Mouse (Mus musculus) stomach, embryonic 14.5 days (tissue): ENCODE results near the gene Syne3. TPM values are rescaled to one million over a fixed set of nuclear protein-coding genes. Genes with fewer than 3 reads are reported as not detected.

Experiments
- ATAC-seq: fragments of 200-750 bp; cut with Nextera tagmentation; 2 replicates; pipeline ENCODE4 v1.8.0; 2017; ENCODE audit warnings: low read depth, moderate TSS enrichment; ENCODE audit not compliant: insufficient number of reproducible peaks, insufficient read depth, low FRiP score
- H3K27ac ChIP-seq: fragments of 300-500 bp; sonication (generic); 2 replicates; pipeline ENCODE4 v1.5.1; 2014; ENCODE audit warnings: mild to moderate bottlenecking, low read length, moderate library complexity, mixed read lengths
- H3K27me3 ChIP-seq: fragments of 300-500 bp; sonication (generic); 2 replicates; pipeline ENCODE4 v1.6.1; 2014; ENCODE audit warnings: low read length, control low read depth, mixed read lengths; ENCODE audit not compliant: control insufficient read depth, insufficient read depth
- H3K36me3 ChIP-seq: fragments of 300-500 bp; sonication (generic); 2 replicates; pipeline ENCODE4 v1.6.1; 2014; ENCODE audit warnings: mild to moderate bottlenecking, control low read depth, low read length, moderate library complexity, mixed read lengths; ENCODE audit not compliant: control insufficient read depth, insufficient read depth
- H3K4me1 ChIP-seq: fragments of 300-500 bp; sonication (generic); 2 replicates; pipeline ENCODE4 v1.6.1; 2014; ENCODE audit warnings: low read length, control low read depth, mixed read lengths; ENCODE audit not compliant: control insufficient read depth, insufficient read depth
- H3K4me2 ChIP-seq: fragments of 300-500 bp; sonication (generic); replicated peaks from 2 replicates; pipeline ENCODE4 v1.6.1; 2014; ENCODE audit warnings: low read depth, low read length, control low read depth
- H3K4me3 ChIP-seq: fragments of 300-500 bp; sonication (generic); 2 replicates; pipeline ENCODE4 v1.5.1; 2014; ENCODE audit warnings: low read depth, low read length, control low read depth
- H3K9ac ChIP-seq: fragments of 300-500 bp; sonication (generic); replicated peaks from 2 replicates; pipeline ENCODE4 v1.6.1; 2014; ENCODE audit warnings: low read depth, mild to moderate bottlenecking, control low read depth, low read length, moderate library complexity, mixed read lengths
- H3K9me3 ChIP-seq: fragments of 300-500 bp; sonication (generic); 2 replicates; pipeline ENCODE4 v1.6.1; 2016; ENCODE audit warnings: low read depth, low read length, control low read depth; ENCODE audit not compliant: control insufficient read depth
- WGBS: fragments of 180-500 bp; shearing (Covaris S2); extraction: QIAGEN DNeasy Blood & Tissue Kit; methylation state at CpG from one replicate; pipeline ENCODE4 v1.1.7; 2014; 5-methylcytosine and 5-hydroxymethylcytosine counted together
- polyA plus RNA-seq: library from polyadenylated mRNA; unstranded; fragments of >200 nt; fragmentation: Nextera tagmentation; extraction: Ambion mirVana; gene quantifications from 2 replicates; pipeline ENCODE4 v1.2.1, GENCODE M21; 2014

The Syne3 gene
- polyA plus RNA-seq, 1 experiment from 2014 or later, result 0.59 TPM

DNA sequence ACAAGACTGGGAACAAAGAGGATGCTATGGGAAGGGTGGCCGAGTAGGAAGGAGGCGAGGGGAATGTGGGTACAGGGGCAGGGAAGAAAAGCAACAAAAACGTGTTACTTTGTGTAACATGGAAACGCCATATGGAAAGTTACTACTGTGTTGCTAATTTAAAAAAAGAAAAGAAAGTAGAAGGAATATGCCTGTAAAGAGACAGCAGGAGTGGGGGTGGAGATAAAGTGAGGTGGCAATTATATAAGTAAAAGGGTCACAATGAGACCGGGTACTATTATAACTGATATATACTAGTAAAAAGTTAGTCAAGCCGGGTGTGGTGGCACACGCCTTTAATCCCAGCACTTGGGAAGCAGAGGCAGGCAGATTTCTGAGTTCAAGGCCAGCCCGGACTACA lies 92.8 kb downstream of the Syne3 start:
- Histone ChIP-seq H3K4me3 (no peak overlapping the region), H3K4me1 (no peaks in the 10 kb centered on the region), H3K9me3 (no peaks in the 10 kb centered on the region), H3K4me2 (no peak overlapping the region), H3K36me3 (no peaks in the 10 kb centered on the region), H3K27me3 (no peaks in the 10 kb centered on the region), H3K9ac (no peak overlapping the region), H3K27ac (no peak overlapping the region)
- 87% methylated on average over 8 of the region's 8 CpGs for WGBS
- ATAC-seq, result no peak

DNA sequence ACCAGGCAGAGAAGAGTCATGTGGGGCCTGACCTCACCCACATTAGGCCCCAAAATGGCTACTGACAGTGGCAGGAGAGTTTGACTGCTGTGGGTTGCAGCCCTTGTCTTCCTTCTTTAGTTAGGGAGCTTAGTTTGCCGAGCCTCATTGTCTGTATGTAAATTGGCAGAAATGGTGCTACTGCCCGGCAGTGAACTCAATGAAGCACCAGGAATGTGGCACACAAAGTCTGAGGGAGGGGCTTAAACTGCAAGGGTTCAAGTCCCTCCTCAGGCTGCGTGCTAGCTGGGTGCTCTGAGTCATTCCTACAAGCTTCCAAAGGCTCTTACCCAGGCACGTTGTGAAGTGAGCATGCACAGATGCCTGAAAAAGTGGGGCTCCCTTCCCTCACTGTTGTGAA lies 93.9 kb downstream of the Syne3 start:
- 71% methylated on average over 4 of the region's 4 CpGs for WGBS

DNA sequence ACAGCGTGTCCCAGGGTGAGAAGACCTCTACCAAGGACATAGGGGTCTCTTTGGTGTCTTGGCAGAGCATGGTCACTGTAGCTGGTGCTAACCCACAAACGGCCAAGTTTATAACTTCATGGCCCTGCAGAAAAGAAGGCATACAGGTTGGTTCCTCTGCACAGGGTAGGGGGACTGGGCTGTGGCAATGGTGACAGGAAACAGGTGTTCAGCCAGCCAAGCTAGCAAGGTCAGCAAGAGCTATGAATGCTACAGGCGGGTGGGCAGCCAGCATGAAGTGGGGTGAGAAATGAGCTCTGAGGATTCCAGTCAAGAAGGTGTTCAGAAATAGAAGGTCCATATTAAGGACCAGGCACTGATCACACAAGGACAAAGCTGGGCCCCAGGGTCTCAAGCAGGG lies 96.6 kb downstream of the Syne3 start:
- H3K36me3 ChIP-seq, result no peaks in the 10 kb centered on the region
- no peak for ATAC-seq
- H3K4me1 ChIP-seq, result no peaks in the 10 kb centered on the region
- H3K9ac ChIP-seq, result no peak overlapping the region
- no peaks in the 10 kb centered on the region for H3K27me3 ChIP-seq
- H3K9me3 ChIP-seq, result no peaks in the 10 kb centered on the region
- H3K27ac ChIP-seq, result no peak overlapping the region
- no peak overlapping the region for H3K4me3 ChIP-seq
- H3K4me2 ChIP-seq, result no peak overlapping the region
- WGBS, result 70% methylated on average over 3 of the region's 3 CpGs

More for the DNA sequence above, 93.9 kb downstream of the Syne3 start:
- no peaks in the 10 kb centered on the region for H3K9me3 ChIP-seq
- no peaks in the 10 kb centered on the region for H3K36me3 ChIP-seq
- H3K9ac ChIP-seq, result no peak overlapping the region
- no peak overlapping the region for H3K4me2 ChIP-seq
- no peaks in the 10 kb centered on the region for H3K27me3 ChIP-seq
- ATAC-seq, result no peak
- H3K4me1 ChIP-seq, result no peaks in the 10 kb centered on the region
- no peak overlapping the region for H3K4me3 ChIP-seq
- H3K27ac ChIP-seq, result no peak overlapping the region

- no peak overlapping the region for H3K4me3 ChIP-seq
- H3K4me2 ChIP-seq, result no peak overlapping the region
- no peak for ATAC-seq
- no peaks in the 10 kb centered on the region for H3K4me1 ChIP-seq
- no peaks in the 10 kb centered on the region for H3K9me3 ChIP-seq
- H3K27me3 ChIP-seq, result no peaks in the 10 kb centered on the region
- 46% methylated on average over 10 of the region's 10 CpGs for WGBS
- no peaks in the 10 kb centered on the region for H3K36me3 ChIP-seq
- H3K9ac ChIP-seq, result no peak overlapping the region
- H3K27ac ChIP-seq, result no peak overlapping the region
Measured at GRCm38 (mm10) chr12:104912281-104912933, 97.2 kb downstream of the Syne3 start.

DNA sequence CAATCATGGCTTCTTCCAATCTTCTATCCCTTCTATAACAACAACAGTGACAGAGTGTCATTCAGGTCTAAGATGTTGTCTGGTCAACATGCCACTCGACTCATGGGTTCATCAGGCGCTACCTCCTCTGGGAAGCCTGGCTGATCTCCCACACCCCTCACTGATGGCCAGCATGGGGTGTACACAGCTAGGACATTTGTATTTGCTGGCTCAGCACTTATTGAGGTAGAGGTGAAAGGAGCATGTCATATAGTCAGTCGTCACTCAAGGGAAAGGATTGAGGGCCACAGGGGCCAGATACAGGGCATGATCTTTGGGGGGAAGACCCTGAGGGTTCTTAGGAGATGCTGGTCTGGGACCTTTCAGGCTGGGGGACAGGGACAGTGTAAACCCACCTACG lies 99.9 kb downstream of the Syne3 start:
- no peak overlapping the region for H3K9ac ChIP-seq
- H3K4me1 ChIP-seq, result no peaks in the 10 kb centered on the region
- ATAC-seq, result no peak
- no peaks in the 10 kb centered on the region for H3K27me3 ChIP-seq
- no peaks in the 10 kb centered on the region for H3K36me3 ChIP-seq
- no peak overlapping the region for H3K27ac ChIP-seq
- no peak overlapping the region for H3K4me2 ChIP-seq
- 87% methylated on average over 4 of the region's 4 CpGs for WGBS
- H3K4me3 ChIP-seq, result no peak overlapping the region
- no peaks in the 10 kb centered on the region for H3K9me3 ChIP-seq

- H3K9ac ChIP-seq, result no peak overlapping the region
- H3K27ac ChIP-seq, result no peak overlapping the region
Measured at GRCm38 (mm10) chr12:104908986-104909385, 100.6 kb downstream of the Syne3 start.

DNA sequence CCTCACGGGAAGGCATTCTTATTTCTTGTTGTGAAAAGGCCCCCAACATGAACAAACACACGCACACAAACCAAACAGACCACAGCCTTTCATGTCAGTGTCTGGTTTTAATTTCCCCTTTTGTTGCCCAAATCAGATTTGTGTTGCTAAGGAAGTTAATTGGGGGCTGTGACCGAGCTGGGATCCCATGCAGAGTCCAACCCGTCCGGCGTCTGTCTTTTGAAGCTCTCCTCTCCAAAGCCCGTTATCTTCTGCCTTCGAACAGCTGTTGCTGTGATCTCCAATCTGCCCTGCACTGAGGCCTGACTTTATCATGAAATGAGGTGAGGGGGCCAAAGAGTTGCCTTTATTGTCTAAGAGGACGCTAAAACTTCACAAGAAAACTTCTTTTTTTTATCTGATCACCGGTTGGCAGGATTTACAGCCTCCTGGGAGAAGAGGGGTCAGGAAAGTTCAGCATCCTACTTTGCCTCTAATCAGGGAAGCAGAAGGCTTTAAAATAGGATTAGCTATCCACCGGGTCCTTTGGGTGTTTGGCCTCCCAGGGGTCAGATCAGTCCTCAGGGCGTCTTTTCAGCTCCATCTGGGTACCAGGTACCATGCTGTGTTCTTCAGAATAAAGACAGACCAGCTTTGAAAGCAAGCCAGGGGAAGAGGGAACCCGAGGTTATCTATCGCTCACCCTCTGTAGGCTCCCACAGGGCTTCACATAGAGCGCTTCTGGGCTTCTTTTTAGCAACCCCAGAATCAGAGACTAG lies 101.4 kb downstream of the Syne3 start:
- Histone ChIP-seq H3K9me3 (no peaks in the 10 kb centered on the region), H3K4me1 (no peaks in the 10 kb centered on the region), H3K27me3 (no peaks in the 10 kb centered on the region), H3K27ac (no peak overlapping the region), H3K36me3 (no peaks in the 10 kb centered on the region), H3K4me3 (no peak overlapping the region), H3K4me2 (no peak overlapping the region), H3K9ac (no peak overlapping the region)
- WGBS, result 22% methylated on average over 15 of the region's 15 CpGs
- no peak for ATAC-seq

More at GRCm38 (mm10) chr12:104908986-104909385, 100.6 kb downstream of the Syne3 start:
- no peak for ATAC-seq
- no peaks in the 10 kb centered on the region for H3K4me1 ChIP-seq
- no peaks in the 10 kb centered on the region for H3K9me3 ChIP-seq
- H3K27me3 ChIP-seq, result no peaks in the 10 kb centered on the region
- no peak overlapping the region for H3K4me2 ChIP-seq
- no peak overlapping the region for H3K4me3 ChIP-seq
- no peaks in the 10 kb centered on the region for H3K36me3 ChIP-seq
- WGBS, result 65% methylated on average over 5 of the region's 5 CpGs

GRCm38 (mm10) chr12:104907133-104907532 lies 102.5 kb downstream of the Syne3 start:
- H3K9me3 ChIP-seq, result no peaks in the 10 kb centered on the region
- H3K4me3 ChIP-seq, result no peak overlapping the region
- no peak overlapping the region for H3K27ac ChIP-seq
- H3K9ac ChIP-seq, result no peak overlapping the region
- no peaks in the 10 kb centered on the region for H3K36me3 ChIP-seq
- ATAC-seq, result no peak
- no peaks in the 10 kb centered on the region for H3K27me3 ChIP-seq
- 93% methylated on average over 2 of the region's 2 CpGs for WGBS
- no peak overlapping the region for H3K4me2 ChIP-seq
- no peaks in the 10 kb centered on the region for H3K4me1 ChIP-seq
